In genomic region chr7:89177926-89178325, GRCm38 (mm10) we compare ENCODE assay signal across 17 mouse cellular contexts.
DNase-seq lines count a peak whose midpoint lies in the region; ATAC-seq and TF ChIP-seq lines count a peak whose summit lies in the region.
"Had no signal": no experiment of that assay in that cellular context is flagged by ENCODE, and none has a peak within 500 bp of the region (broad histone marks: within the 10 kb centered on the region; RNA-seq: fewer than 3 reads in every experiment).

No protein-coding gene starts in this region.

- no peak for TF ChIP-seq CTCF in gastrocnemius, adult 2 months (IDR thresholded peaks at IDR 0.05)

- H3K4me3 ChIP-seq in gastrocnemius, adult 2 months, result no peak overlapping the region
- H3K4me3 ChIP-seq: limb, embryonic 12.5 days; liver, embryonic 15.5 days; megakaryocyte, embryonic 14.5 days; neural tube, embryonic 13.5 days had no signal

- peak; percentile 87 to 94 for ATAC-seq in hematopoietic stem cell, adult 5-6 weeks (replicated peaks in 1 of 2; ENCODE audit: insufficient read depth in 1 of 2, low FRiP score in 2 of 2, low TSS enrichment in 1 of 2, low read depth in 1 of 2, poor library complexity in 2 of 2, severe bottlenecking in 2 of 2)
- ATAC-seq: forebrain, embryonic 14.5 days; Patski had no signal

- intact Hi-C loops in gastrocnemius, adult 2 months (cut with DNase I), result no loop called here
- intact Hi-C loops in gastrocnemius, postnatal 36 days (cut with DNase I), result no loop called here
- intact Hi-C loops in left cerebral cortex, postnatal 4 days (cut with DNase I), result no loop called here

- DNase-seq in gastrocnemius, adult 2 months, result no peak
- DNase-seq in gastrocnemius, postnatal 36 days, result no peak
- DNase-seq in 3T3-L1 (ENCODE audit: low read depth, low spot score), result peak; percentile 76
- DNase-seq in adipocyte (ENCODE audit: low spot score), result peak; percentile 77
- no peak for DNase-seq in ovary, postnatal 10 days (ENCODE audit: low spot score)
- no peak for DNase-seq in right cerebral cortex, postnatal 10 days (ENCODE audit: low spot score in 2 of 2)
- no peak for DNase-seq in left cerebral cortex, postnatal 4 days
- DNase-seq: kidney, adult 11 months; kidney, postnatal 14 days; retina, postnatal 1 day had no signal

- H3K27ac ChIP-seq in gastrocnemius, adult 2 months, result peak overlapping the region; percentile 29
- H3K27ac ChIP-seq: limb, embryonic 12.5 days; liver, embryonic 15.5 days; neural tube, embryonic 13.5 days had no signal

Comparison
In these comparisons a context has a peak if more than half of its experiments do, and no peak if none do; other contexts are left out.
1. DNase-seq: peak in 3T3-L1 (single experiment) and adipocyte (single experiment); none in gastrocnemius, adult 2 months (single experiment), gastrocnemius, postnatal 36 days (0 of 2), ovary, postnatal 10 days (single experiment), right cerebral cortex, postnatal 10 days (0 of 2) and left cerebral cortex, postnatal 4 days (single experiment).